Mouse (Mus musculus) cerebellum, postnatal 36 days (tissue): Measurements from ENCODE around the gene Aox1.
"Not testable (repeated sequence)": the region's sequence is repeated elsewhere in the genome, so short reads cannot be mapped to it uniquely, and the experiment has no call there.

ENCODE experiments used
- DNase-seq, 2 experiments: peaks; one replicate each; pipeline ENCODE4 v3.0.0; 2021 to 2022; ENCODE audit warnings: mixed read lengths in 2 of 2

Aox1 gene

GRCm38 (mm10) chr1:58029636-58030117 is at the start of gene Aox1:
Aox1 (plus strand) TSS chr1:58029931.
- DNase-seq: peak; percentile 40 to 64

GRCm38 (mm10) chr1:57989052-57989600 is 40.6 kb upstream of the Aox1 start:
- no peak for DNase-seq

- no peak for DNase-seq
Observed at GRCm38 (mm10) chr1:57991277-57991676, 38.5 kb upstream of the Aox1 start.

GRCm38 (mm10) chr1:57995432-57996132 is 34.1 kb upstream of the Aox1 start, which contains the start of gene Sgo2a:
Sgo2a (plus strand) TSS chr1:57995971.
- DNase-seq: peak; percentile 87 to 90

- DNase-seq: no peak
Observed at GRCm38 (mm10) chr1:57996133-57996615, 33.6 kb upstream of the Aox1 start.

GRCm38 (mm10) chr1:57998146-57998545 is 31.6 kb upstream of the Aox1 start:
- no peak for DNase-seq

GRCm38 (mm10) chr1:58006388-58006787 is 23.3 kb upstream of the Aox1 start:
- not testable (repeated sequence) for DNase-seq

- DNase-seq: no peak
Observed at GRCm38 (mm10) chr1:58018856-58019255, 10.9 kb upstream of the Aox1 start, which contains the start of gene Kctd18. Kctd18 (minus strand) TSS chr1:58018956.

GRCm38 (mm10) chr1:58027707-58028106 is 2.0 kb upstream of the Aox1 start:
- DNase-seq: no peak

- peak; percentile 58 to 75 for DNase-seq
Observed at GRCm38 (mm10) chr1:58030156-58030871, 583 bp downstream of the Aox1 start.

- peak; percentile 53 for DNase-seq
Observed at GRCm38 (mm10) chr1:58031160-58031769, 1.5 kb downstream of the Aox1 start.

- not testable (repeated sequence) for DNase-seq
Observed at GRCm38 (mm10) chr1:58037306-58037705, 7.6 kb downstream of the Aox1 start.

- no peak for DNase-seq
Observed at GRCm38 (mm10) chr1:58045076-58045475, 15.3 kb downstream of the Aox1 start.

- DNase-seq: peak; percentile 76 to 84
Observed at GRCm38 (mm10) chr1:58045546-58045945, 15.8 kb downstream of the Aox1 start.

GRCm38 (mm10) chr1:58046721-58047290 is 17.1 kb downstream of the Aox1 start:
- no peak for DNase-seq

GRCm38 (mm10) chr1:58049126-58049525 is 19.4 kb downstream of the Aox1 start:
- no peak for DNase-seq

- peak; percentile 25 to 40 for DNase-seq
Observed at GRCm38 (mm10) chr1:58055598-58055997, 25.9 kb downstream of the Aox1 start.

GRCm38 (mm10) chr1:58056074-58056807 is 26.5 kb downstream of the Aox1 start:
- no peak for DNase-seq

- DNase-seq: no peak
Observed at GRCm38 (mm10) chr1:58056939-58057338, 27.2 kb downstream of the Aox1 start.

- DNase-seq: no peak
Observed at GRCm38 (mm10) chr1:58058846-58059245, 29.1 kb downstream of the Aox1 start.

- DNase-seq: no peak
Observed at GRCm38 (mm10) chr1:58062131-58062530, 32.4 kb downstream of the Aox1 start.

GRCm38 (mm10) chr1:58065151-58065550 is 35.4 kb downstream of the Aox1 start:
- DNase-seq: no peak
